Mouse (Mus musculus): ENCODE measurements at regions not wholly inside any gene's neighbourhood (a gene's known extent, or its start where the extent isn't known, plus 50 kb on each side); places are given as distances from the start of the nearest gene placed in this dataset.

- DNase-seq (ENCODE audit: inconsistent age in 2 of 2, low spot score in 1 of 2), result no peak
Observed at GRCm38 (mm10) chr8:82265745-82266144, 137.3 kb downstream of the Il15 start.

GRCm38 (mm10) chr8:82262196-82262595 lies 140.8 kb downstream of the Il15 start:
- DNase-seq (ENCODE audit: inconsistent age in 2 of 2, low spot score in 1 of 2), result no peak

GRCm38 (mm10) chr8:82260613-82261012 lies 142.4 kb downstream of the Il15 start:
- peak in 1 of 2 experiments; percentile 38 for DNase-seq (ENCODE audit: inconsistent age in 2 of 2, low spot score in 1 of 2)

GRCm38 (mm10) chr8:82255815-82256214 lies 147.2 kb downstream of the Il15 start:
- DNase-seq (ENCODE audit: inconsistent age in 2 of 2, low spot score in 1 of 2), result peak in 1 of 2 experiments; percentile 50

GRCm38 (mm10) chr8:82252406-82252805 lies 150.6 kb downstream of the Il15 start:
- DNase-seq (ENCODE audit: inconsistent age in 2 of 2, low spot score in 1 of 2), result no peak

GRCm38 (mm10) chr8:82249841-82250577 lies 153.0 kb downstream of the Il15 start:
- peak in 1 of 2 experiments; percentile 16 for DNase-seq (ENCODE audit: inconsistent age in 2 of 2, low spot score in 1 of 2)

- no peak for DNase-seq (ENCODE audit: inconsistent age in 2 of 2, low spot score in 1 of 2)
Observed at GRCm38 (mm10) chr8:82244076-82244475, 158.9 kb downstream of the Il15 start.

GRCm38 (mm10) chr8:82229883-82230282 lies 173.1 kb downstream of the Il15 start:
- peak in 1 of 2 experiments; percentile 32 for DNase-seq (ENCODE audit: inconsistent age in 2 of 2, low spot score in 1 of 2)

- DNase-seq (ENCODE audit: inconsistent age in 2 of 2, low spot score in 1 of 2), result no peak
Observed at GRCm38 (mm10) chr8:82201746-82202145, 201.3 kb downstream of the Il15 start.

GRCm38 (mm10) chr8:82200176-82200575 lies 202.8 kb downstream of the Il15 start:
- DNase-seq (ENCODE audit: inconsistent age in 2 of 2, low spot score in 1 of 2), result peak; percentile 33 to 76

- peak; percentile 38 to 82 for DNase-seq (ENCODE audit: inconsistent age in 2 of 2, low spot score in 1 of 2)
Observed at GRCm38 (mm10) chr8:82196504-82196903, 206.5 kb downstream of the Il15 start.

GRCm38 (mm10) chr8:82195112-82195511 lies 207.9 kb downstream of the Il15 start:
- peak in 1 of 2 experiments; percentile 48 for DNase-seq (ENCODE audit: inconsistent age in 2 of 2, low spot score in 1 of 2)

- no peak for DNase-seq (ENCODE audit: inconsistent age in 2 of 2, low spot score in 1 of 2)
Observed at GRCm38 (mm10) chr8:82191011-82191410, 212.0 kb downstream of the Il15 start.

GRCm38 (mm10) chr8:82187138-82187880 lies 215.7 kb downstream of the Il15 start:
- DNase-seq (ENCODE audit: inconsistent age in 2 of 2, low spot score in 1 of 2), result peak in 1 of 2 experiments; percentile 22

GRCm38 (mm10) chr8:82184022-82184421 lies 219.0 kb downstream of the Il15 start:
- DNase-seq (ENCODE audit: inconsistent age in 2 of 2, low spot score in 1 of 2), result no peak

Measured in adrenal gland, adult (tissue).